Mouse (Mus musculus) hindbrain, embryonic 11.5 days (tissue): ENCODE measurements around the gene BC035044. TPM values are rescaled to one million over a fixed set of nuclear protein-coding genes. Genes with fewer than 3 reads are reported as not detected.
"Not testable (repeated sequence)": the region's sequence is repeated elsewhere in the genome, so short reads cannot be mapped to it uniquely, and the experiment has no call there.

Experiments used
- ATAC-seq: fragments of 200-750 bp; cut with Nextera tagmentation; 2 replicates; pipeline ENCODE4 v1.8.0; 2017; ENCODE audit warnings: mild to moderate bottlenecking, moderate TSS enrichment, moderate library complexity; ENCODE audit not compliant: low FRiP score
- DNase-seq: peaks from one replicate; pipeline ENCODE4 v3.0.0-alpha.2; 2015; ENCODE audit warnings: low spot score
- H3K27ac ChIP-seq: fragments of 300-500 bp; sonication (generic); 2 replicates; pipeline ENCODE4 v1.5.1; 2014; ENCODE audit warnings: mild to moderate bottlenecking, low read depth, low read length
- H3K27me3 ChIP-seq: fragments of 300-500 bp; sonication (generic); 2 replicates; pipeline ENCODE4 v1.6.1; 2014; ENCODE audit warnings: mild to moderate bottlenecking, low read length, moderate library complexity, mixed read lengths; ENCODE audit not compliant: control insufficient read depth, insufficient read depth
- H3K36me3 ChIP-seq: fragments of 300-500 bp; sonication (generic); 2 replicates; pipeline ENCODE4 v1.6.1; 2014; ENCODE audit warnings: mild to moderate bottlenecking, low read length, moderate library complexity, mixed read lengths; ENCODE audit not compliant: control insufficient read depth, insufficient read depth
- H3K4me1 ChIP-seq: fragments of 300-500 bp; sonication (generic); replicated peaks from 2 replicates; pipeline ENCODE4 v1.6.1; 2014; ENCODE audit warnings: low read length, mixed read lengths; ENCODE audit not compliant: control insufficient read depth, insufficient read depth
- H3K4me2 ChIP-seq: fragments of 300-500 bp; sonication (generic); replicated peaks from 2 replicates; pipeline ENCODE4 v1.6.1; 2014; ENCODE audit warnings: mild to moderate bottlenecking, low read depth, low read length
- H3K4me3 ChIP-seq: fragments of 300-500 bp; sonication (generic); 2 replicates; pipeline ENCODE4 v1.5.1; 2014; ENCODE audit warnings: low read depth, low read length
- H3K9ac ChIP-seq: fragments of 300-500 bp; sonication (generic); 2 replicates; pipeline ENCODE4 v1.6.1; 2014; ENCODE audit warnings: low read depth, low read length
- H3K9me3 ChIP-seq: fragments of 300-500 bp; sonication (generic); 2 replicates; pipeline ENCODE4 v1.6.1; 2016; ENCODE audit warnings: low read length; ENCODE audit not compliant: control insufficient read depth
- WGBS: fragments of 180-500 bp; shearing (Covaris S2); extraction: QIAGEN DNeasy Blood & Tissue Kit; methylation state at CpG from one replicate; pipeline ENCODE4 v1.1.7; 2014; 5-methylcytosine and 5-hydroxymethylcytosine counted together
- polyA plus RNA-seq: library from polyadenylated mRNA; unstranded; fragments of >200 nt; fragmentation: Nextera tagmentation; extraction: Ambion mirVana; gene quantifications from 2 replicates; pipeline ENCODE4 v1.2.1, GENCODE M21; 2014

The BC035044 gene
- 0.77 and 0.80 TPM in 2 replicates for polyA plus RNA-seq

DNA sequence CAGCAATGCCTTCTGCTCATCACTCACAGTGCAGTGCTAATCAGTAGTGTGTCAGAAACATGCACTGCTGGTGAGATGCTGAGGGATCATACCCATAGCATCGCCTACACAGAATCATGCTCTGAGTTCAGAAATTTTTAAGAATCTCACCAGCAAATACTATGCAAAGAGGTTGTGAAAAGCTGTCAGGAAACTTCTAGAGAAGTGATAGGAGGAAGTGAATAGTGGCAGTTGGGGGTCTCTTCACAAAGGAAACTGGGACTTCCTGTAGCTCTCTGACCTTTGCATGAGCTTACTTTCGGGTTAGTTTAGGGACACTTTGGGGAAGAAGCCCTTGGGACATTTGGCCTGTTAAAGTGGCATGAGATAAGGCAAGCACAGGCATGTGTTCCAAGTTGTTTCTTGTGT lies at the start of gene BC035044:
BC035044 (minus strand) TSS at position 179 of the 408 bp plus-strand sequence.
- no peak for ATAC-seq
- Histone ChIP-seq H3K27ac (no peak within 1 kb of the TSS), H3K4me2 (no peak within 1 kb of the TSS), H3K9me3 (no peaks in the 10 kb centered on the region), H3K4me1 (no peaks in the 10 kb centered on the region), H3K36me3 (no peaks in the 10 kb centered on the region), H3K9ac (no peak within 1 kb of the TSS), H3K4me3 (no peak within 1 kb of the TSS), H3K27me3 (no peaks in the 10 kb centered on the region)
- WGBS = 73% methylated on average over 2 of the region's 2 CpGs
- no peak for DNase-seq

- not testable (repeated sequence) for H3K4me3 ChIP-seq, H3K27ac ChIP-seq, H3K36me3 ChIP-seq, H3K27me3 ChIP-seq, H3K4me2 ChIP-seq, ATAC-seq, H3K4me1 ChIP-seq, H3K9ac ChIP-seq, H3K9me3 ChIP-seq, DNase-seq
- WGBS = 90% methylated on average over 4 of the region's 13 CpGs
Measured at GRCm38 (mm10) chr6:128935889-128936665, 45.2 kb upstream of the BC035044 start.

GRCm38 (mm10) chr6:128934081-128934480 lies 43.2 kb upstream of the BC035044 start, which contains the start of gene Clec2g:
TSS of gene Clec2g (plus strand) at chr6:128934381.
- not testable (repeated sequence) for H3K4me3 ChIP-seq, H3K4me2 ChIP-seq, H3K9ac ChIP-seq, ATAC-seq, H3K27ac ChIP-seq, H3K36me3 ChIP-seq, H3K4me1 ChIP-seq, DNase-seq, H3K27me3 ChIP-seq, H3K9me3 ChIP-seq
- WGBS = 95% methylated on average over 4 of the region's 4 CpGs

DNA sequence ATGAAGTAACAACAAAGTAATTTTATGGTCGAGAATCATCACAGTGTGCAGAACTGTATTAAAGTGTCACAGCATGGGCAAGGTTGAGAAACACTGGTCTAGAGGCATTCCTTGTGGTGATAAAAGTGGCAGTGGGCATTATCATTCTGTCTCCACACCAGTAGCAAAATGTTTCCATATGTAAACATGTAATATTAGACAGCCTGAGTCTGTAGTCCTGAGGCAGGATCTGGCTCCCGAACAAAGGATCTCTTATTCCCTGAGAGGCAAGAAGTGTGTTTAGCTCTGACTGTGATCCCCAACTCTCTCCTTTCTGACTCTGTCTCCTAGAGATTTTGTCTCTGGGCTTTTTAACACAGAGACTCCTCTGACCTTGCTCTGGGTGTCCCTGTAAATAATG lies 42.1 kb upstream of the BC035044 start:
- Histone ChIP-seq H3K9ac (no peak overlapping the region), H3K4me1 (no peaks in the 10 kb centered on the region), H3K27me3 (no peaks in the 10 kb centered on the region), H3K36me3 (no peaks in the 10 kb centered on the region), H3K4me3 (no peak overlapping the region), H3K27ac (no peak overlapping the region), H3K4me2 (no peak overlapping the region), H3K9me3 (no peaks in the 10 kb centered on the region)
- ATAC-seq (no peak), DNase-seq (peak; percentile 8)
- WGBS = 74% methylated on average over 2 of the region's 2 CpGs

GRCm38 (mm10) chr6:128917322-128917721 lies 26.4 kb upstream of the BC035044 start:
- Histone ChIP-seq H3K9me3 (no peaks in the 10 kb centered on the region), H3K27ac (no peak overlapping the region), H3K27me3 (no peaks in the 10 kb centered on the region), H3K4me3 (no peak overlapping the region), H3K4me1 (no peaks in the 10 kb centered on the region), H3K36me3 (no peaks in the 10 kb centered on the region), H3K4me2 (no peak overlapping the region), H3K9ac (no peak overlapping the region)
- ATAC-seq (no peak), DNase-seq (no peak)
- WGBS = 90% methylated on average over 2 of the region's 2 CpGs

GRCm38 (mm10) chr6:128913598-128914254 lies 22.8 kb upstream of the BC035044 start:
- Histone ChIP-seq H3K36me3 (no peaks in the 10 kb centered on the region), H3K4me2 (no peak overlapping the region), H3K9ac (no peak overlapping the region), H3K4me3 (no peak overlapping the region), H3K4me1 (no peaks in the 10 kb centered on the region), H3K27ac (no peak overlapping the region), H3K9me3 (no peaks in the 10 kb centered on the region), H3K27me3 (no peaks in the 10 kb centered on the region)
- no peak for DNase-seq
- 82% methylated on average over 2 of the region's 2 CpGs for WGBS
- ATAC-seq = no peak

- DNase-seq, H3K27me3 ChIP-seq, H3K9me3 ChIP-seq, H3K4me3 ChIP-seq, H3K4me2 ChIP-seq, H3K36me3 ChIP-seq, H3K27ac ChIP-seq, H3K9ac ChIP-seq, H3K4me1 ChIP-seq: not testable (repeated sequence)
- WGBS = 86% methylated on average over 5 of the region's 6 CpGs
- ATAC-seq = peak; percentile 35; the same call in 1 of the 2 replicates
Measured at GRCm38 (mm10) chr6:128900796-128901552, 10.0 kb upstream of the BC035044 start.

GRCm38 (mm10) chr6:128900044-128900443 lies 9.1 kb upstream of the BC035044 start:
- Histone ChIP-seq H3K9ac (no peak overlapping the region), H3K4me2 (no peak overlapping the region), H3K4me1 (no peaks in the 10 kb centered on the region)

More at GRCm38 (mm10) chr6:128900044-128900443, 9.1 kb upstream of the BC035044 start:
- Histone ChIP-seq H3K4me3 (no peak overlapping the region), H3K9me3 (no peaks in the 10 kb centered on the region), H3K27ac (no peak overlapping the region), H3K36me3 (no peaks in the 10 kb centered on the region), H3K27me3 (no peaks in the 10 kb centered on the region)
- DNase-seq (no peak), ATAC-seq (no peak)
- 91% methylated on average over 2 of the region's 2 CpGs for WGBS
